Mouse (Mus musculus): ENCODE results near the gene Atp6v0e2. TPM values are rescaled to one million over a fixed set of nuclear protein-coding genes. Genes with fewer than 3 reads are reported as not detected.
A peak's percentile ranks its signal among the peaks of the same experiment; 100 is the strongest.

Atp6v0e2 gene
- polyA plus RNA-seq, 1 experiment from 2014 or later = 97.0 TPM

DNA sequence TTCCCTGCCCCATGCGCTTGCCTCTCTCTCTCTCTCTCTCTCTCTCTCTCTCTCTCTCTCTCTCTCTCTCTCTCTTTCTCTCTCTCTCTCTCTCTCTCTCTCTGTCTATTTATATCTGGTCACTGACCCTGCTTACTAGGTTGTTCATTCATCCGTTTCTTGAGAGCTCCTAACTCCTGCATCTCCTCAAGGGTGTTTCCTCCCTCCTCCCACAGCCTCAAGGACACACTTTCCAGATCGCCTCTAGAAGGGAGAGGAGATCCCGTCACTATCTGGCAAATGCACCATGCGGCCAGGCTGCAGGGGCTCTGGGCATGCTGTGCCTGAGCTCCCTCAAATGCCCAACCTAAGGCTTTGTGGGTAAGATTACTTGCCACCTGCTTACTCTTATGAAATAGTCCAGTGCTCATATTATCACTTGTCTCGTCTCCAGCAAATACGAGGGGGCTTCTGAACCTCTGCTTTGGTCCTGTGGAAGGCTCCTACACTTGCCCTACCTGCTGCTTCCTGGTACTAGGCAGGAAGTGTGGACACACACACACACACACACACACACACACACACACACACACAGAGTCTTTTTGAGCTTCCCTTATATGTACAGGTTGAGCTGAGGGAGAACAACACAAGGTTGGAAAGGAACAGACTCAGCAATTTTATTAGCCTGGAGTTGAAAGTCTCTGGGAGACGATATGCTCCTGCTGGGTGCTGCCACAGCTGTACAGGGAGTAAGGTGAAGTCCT is 31.8 kb downstream of the Atp6v0e2 start:
- ChIA-PET CTCF (interaction anchor here (1.1 to 1.3 kb wide), 2 partner anchors 11 kb away, joined by 3 to 4 read pairs; no protein-coding TSS in a partner anchor), POLR2A (interaction anchor here (0.9 kb wide), 1 partner anchor 9 kb away, joined by 3 read pairs; no protein-coding TSS in a partner anchor)
- in situ Hi-C loops (cut with MboI; ENCODE audit: low pct_unique_long_range_greater_than_20kb) = no loop called here
- no peaks in the 10 kb centered on the region for H3K27me3 ChIP-seq
- DNase-seq (ENCODE audit: low read depth, low spot score) (no peak), ATAC-seq (no peak)
- no peak for TF ChIP-seq CTCF (IDR thresholded peaks at IDR 0.05)

DNA sequence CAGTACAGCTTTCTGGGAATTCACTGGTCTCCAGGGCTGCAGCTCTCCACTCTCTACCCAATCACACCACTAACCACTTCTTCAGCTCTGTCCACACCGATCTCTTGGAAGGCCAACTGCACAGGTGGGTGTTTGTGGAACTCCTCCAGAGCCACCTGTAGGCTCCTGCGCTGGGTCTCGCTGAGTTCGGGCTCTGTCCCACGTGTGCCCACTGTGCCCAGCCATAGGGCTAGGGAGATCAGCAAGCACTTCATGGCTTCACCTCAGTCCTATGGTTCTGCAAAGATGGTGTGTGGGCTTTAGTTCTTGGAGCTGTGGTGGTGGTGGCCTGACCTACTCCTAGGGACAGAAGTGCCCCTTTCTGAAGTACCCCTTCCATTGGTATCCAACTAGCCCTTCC is 34.6 kb downstream of the Atp6v0e2 start:
- ATAC-seq = no peak
- in situ Hi-C loops (cut with MboI; ENCODE audit: low pct_unique_long_range_greater_than_20kb) = loop anchor here (10.0 kb wide), 1 partner anchor 193 kb away; no protein-coding TSS in a partner anchor

DNA sequence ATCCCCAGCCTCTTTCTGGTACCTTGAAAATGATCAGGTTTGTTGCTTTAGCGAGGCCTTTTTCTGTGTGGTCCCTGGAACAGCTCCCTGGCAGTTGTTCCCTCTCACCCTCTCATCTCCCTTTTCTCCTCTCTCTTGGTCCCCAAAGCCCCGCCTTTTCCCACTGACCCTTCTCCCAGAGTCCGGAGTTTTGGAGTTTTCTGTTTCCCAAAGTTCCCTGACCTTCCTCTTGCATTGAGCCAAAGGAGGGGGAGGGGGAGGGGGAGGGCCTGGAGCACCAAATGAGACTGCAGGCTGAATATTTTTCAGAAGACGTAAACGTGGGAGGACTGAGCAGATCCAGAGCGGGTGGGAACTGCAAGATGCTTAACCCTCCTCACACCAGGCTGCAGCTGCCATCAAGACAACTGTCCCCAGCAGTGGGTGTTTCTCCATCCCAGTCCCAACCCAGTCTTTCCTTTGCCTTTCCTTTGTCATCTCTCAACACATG is 35.2 kb downstream of the Atp6v0e2 start, which contains the start of gene Rarres2:
Rarres2 (minus strand) TSS at position 218 of the 490 bp plus-strand sequence.
- POLR2A ChIA-PET = no interaction called here
- no peak for DNase-seq (ENCODE audit: low read depth, low spot score)
- no peak for ATAC-seq
- no peaks in the 10 kb centered on the region for H3K27me3 ChIP-seq
- no peak for TF ChIP-seq CTCF (IDR thresholded peaks at IDR 0.05)
- in situ Hi-C loops (cut with MboI; ENCODE audit: low pct_unique_long_range_greater_than_20kb) = loop anchor here (10.0 kb wide), 1 partner anchor 192 kb away; no protein-coding TSS in a partner anchor
- CTCF ChIA-PET = no interaction called here

More for the DNA sequence above, 34.6 kb downstream of the Atp6v0e2 start:
- no peaks in the 10 kb centered on the region for H3K27me3 ChIP-seq
- TF ChIP-seq CTCF (IDR thresholded peaks at IDR 0.05) = no peak
- POLR2A ChIA-PET = no interaction called here
- CTCF ChIA-PET = no interaction called here
- DNase-seq (ENCODE audit: low read depth, low spot score) = no peak

DNA sequence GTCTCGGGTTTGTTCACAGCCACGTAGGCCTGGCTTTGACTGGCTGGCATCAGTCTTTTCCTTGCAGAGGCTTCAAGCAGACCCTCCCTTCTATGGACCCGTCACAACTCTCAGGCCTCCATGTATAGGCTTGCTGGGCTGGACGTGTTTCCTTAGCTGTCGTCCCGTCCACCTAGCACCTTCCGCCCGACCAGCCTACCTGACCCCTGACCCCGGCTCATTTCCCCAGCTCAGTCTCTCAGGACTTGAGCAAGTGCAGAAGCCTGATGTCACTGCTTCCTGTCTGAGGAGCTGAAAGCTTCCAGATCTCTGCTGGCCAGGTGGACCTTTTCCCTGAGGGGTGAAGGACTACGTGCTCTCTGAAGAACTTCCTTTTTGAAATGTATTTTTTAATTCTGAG is 35.9 kb downstream of the Atp6v0e2 start:
- H3K27me3 ChIP-seq = no peaks in the 10 kb centered on the region
- TF ChIP-seq CTCF (IDR thresholded peaks at IDR 0.05) = no peak
- POLR2A ChIA-PET = no interaction called here
- DNase-seq (ENCODE audit: low read depth, low spot score) = no peak
- ATAC-seq = no peak
- CTCF ChIA-PET = interaction anchor here (0.8 to 1.5 kb wide), 2 partner anchors 9 to 16 kb away, joined by 3 read pairs; no protein-coding TSS in a partner anchor
- in situ Hi-C loops (cut with MboI; ENCODE audit: low pct_unique_long_range_greater_than_20kb) = loop anchor here (10.0 kb wide), 1 partner anchor 192 kb away; no protein-coding TSS in a partner anchor

DNA sequence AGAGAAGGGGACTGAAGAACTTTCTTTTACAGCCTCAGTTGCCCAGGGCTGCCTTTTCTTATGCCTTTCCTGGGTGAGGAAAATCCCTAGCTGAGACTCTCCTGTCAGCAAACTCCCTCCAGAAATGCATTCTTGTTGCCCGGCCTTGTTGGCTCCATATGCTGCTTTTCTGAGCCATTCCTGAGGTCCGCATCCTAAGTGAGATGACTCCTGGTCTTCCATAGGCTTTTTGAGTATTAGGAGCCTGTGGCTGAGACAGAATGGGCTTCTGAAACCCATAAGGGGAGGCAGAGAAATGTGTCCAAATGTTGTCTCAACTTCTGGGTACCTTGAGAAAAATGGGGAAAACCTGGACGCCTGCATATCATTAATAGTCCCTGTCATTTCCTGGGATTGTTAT is 36.6 kb downstream of the Atp6v0e2 start:
- TF ChIP-seq CTCF (IDR thresholded peaks at IDR 0.05) = no peak
- in situ Hi-C loops (cut with MboI; ENCODE audit: low pct_unique_long_range_greater_than_20kb) = loop anchor here (10.0 kb wide), 1 partner anchor 191 kb away; no protein-coding TSS in a partner anchor

DNA sequence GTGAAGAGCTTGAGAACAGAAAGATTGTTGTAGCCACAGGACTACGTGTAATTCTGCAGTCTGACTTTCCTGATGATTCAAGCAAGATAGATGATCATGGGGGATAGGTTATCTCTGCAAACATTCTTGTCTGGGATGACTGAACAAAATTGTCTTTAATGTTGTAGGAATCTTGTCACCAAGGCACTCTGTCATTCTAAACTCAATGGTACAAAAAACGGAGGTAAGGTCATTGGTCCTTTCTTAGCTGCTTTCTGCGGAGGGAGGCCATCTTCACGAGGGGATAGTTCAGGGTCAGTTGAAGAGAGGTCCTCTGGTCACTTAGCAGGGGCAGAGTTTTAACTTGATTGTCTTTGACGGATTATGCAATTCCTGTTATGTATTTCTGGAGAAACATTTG is 41.3 kb downstream of the Atp6v0e2 start:
- no peak for ATAC-seq
- ChIA-PET CTCF (interaction anchor here (1.3 to 1.5 kb wide), 2 partner anchors 9 to 17 kb away, joined by 3 read pairs; no protein-coding TSS in a partner anchor), POLR2A (interaction anchor here (0.8 to 1.2 kb wide), 3 partner anchors 9 to 23 kb away, joined by 3 to 5 read pairs (median 3); no protein-coding TSS in a partner anchor)
- in situ Hi-C loops (cut with MboI; ENCODE audit: low pct_unique_long_range_greater_than_20kb) = loop anchor here (10.0 kb wide), 1 partner anchor 186 kb away; no protein-coding TSS in a partner anchor
- no peaks in the 10 kb centered on the region for H3K27me3 ChIP-seq
- TF ChIP-seq CTCF (IDR thresholded peaks at IDR 0.05) = no peak
- no peak for DNase-seq (ENCODE audit: low read depth, low spot score)

More for the DNA sequence above, 36.6 kb downstream of the Atp6v0e2 start:
- CTCF ChIA-PET = interaction anchor here (0.8 to 1.5 kb wide), 2 partner anchors 9 to 16 kb away, joined by 3 read pairs; no protein-coding TSS in a partner anchor
- DNase-seq (ENCODE audit: low read depth, low spot score) = no peak
- ATAC-seq = no peak
- H3K27me3 ChIP-seq = no peaks in the 10 kb centered on the region
- POLR2A ChIA-PET = no interaction called here

DNA sequence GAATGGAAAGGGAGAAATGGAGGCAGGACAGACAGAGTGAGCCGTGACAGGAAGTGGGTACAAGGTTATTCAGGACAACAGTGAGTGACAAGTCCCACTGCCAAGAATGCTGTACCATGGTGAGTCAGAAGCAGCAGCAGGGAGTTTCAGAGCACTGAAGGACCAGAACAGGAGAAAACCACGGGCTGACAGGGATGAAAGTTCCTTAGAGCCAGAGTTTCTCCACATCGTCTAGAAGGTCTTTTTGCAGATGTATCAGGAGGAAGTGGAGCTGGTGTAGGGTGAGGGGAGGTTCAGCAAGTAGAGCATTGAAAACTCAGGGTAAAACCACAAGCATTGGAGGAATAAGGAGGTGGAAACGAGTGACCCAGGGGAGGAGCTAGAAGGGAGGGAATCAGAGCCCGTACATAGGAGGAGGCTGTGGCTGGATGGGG is 41.8 kb downstream of the Atp6v0e2 start:
- no peaks in the 10 kb centered on the region for H3K27me3 ChIP-seq
- DNase-seq (ENCODE audit: low read depth, low spot score) (no peak), ATAC-seq (peak; percentile 47)
- ChIA-PET CTCF (interaction anchor here (1.1 to 1.7 kb wide), 5 partner anchors 9 to 66 kb away, joined by 3 to 6 read pairs (median 3); partner anchors contain the start of genes Gm44965 and Repin1), POLR2A (interaction anchor here (0.5 to 1.0 kb wide), 3 partner anchors 12 to 34 kb away, joined by 3 to 11 read pairs (median 4); no protein-coding TSS in a partner anchor)
- TF ChIP-seq CTCF (IDR thresholded peaks at IDR 0.05) = no peak
- in situ Hi-C loops (cut with MboI; ENCODE audit: low pct_unique_long_range_greater_than_20kb) = loop anchor here (10.0 kb wide), 1 partner anchor 186 kb away; no protein-coding TSS in a partner anchor

DNA sequence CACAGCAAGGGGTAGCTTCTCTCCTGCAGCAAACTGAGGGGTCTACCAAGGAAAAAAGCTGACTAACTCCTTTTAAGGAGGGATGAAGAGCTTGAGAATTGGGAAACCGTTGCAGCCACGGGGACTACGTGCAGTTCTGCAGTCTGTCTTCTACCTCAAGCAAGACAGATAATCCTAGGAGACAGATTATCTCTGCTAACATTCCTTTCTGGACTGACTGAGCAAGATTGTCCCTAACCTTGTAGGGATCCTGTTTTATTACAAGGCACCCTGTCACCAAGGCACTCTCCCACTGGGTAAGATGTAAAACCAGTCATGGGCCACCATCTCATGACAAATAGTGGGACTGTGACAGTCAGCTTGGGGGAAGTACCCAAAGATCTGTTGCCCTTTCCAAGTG is 43.8 kb downstream of the Atp6v0e2 start:
- ATAC-seq = no peak

DNA sequence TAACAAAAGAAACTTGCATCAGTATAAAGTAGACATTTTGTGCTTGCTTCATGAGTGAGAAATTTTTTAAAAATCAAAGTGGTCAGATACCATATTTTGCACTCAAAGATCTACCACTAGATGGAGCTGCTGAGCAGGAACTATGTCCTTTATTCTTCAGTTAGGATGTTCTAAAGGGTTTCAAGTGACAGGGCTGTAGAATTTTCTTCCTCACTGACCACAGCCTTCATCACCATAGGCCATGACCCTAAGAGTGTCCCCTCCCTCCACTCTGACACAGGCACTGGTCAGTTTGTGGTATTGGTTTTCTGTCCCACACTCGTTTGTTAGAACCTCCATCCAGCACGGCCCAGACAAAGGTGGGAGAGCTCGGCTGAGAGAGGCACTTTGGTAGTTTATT is 44.6 kb downstream of the Atp6v0e2 start:
- in situ Hi-C loops (cut with MboI; ENCODE audit: low pct_unique_long_range_greater_than_20kb) = loop anchor here (5.0 kb wide), 1 partner anchor 60 kb away; no protein-coding TSS in a partner anchor
- no peak for ATAC-seq
- ChIA-PET CTCF (interaction anchor here (0.8 to 3.1 kb wide), 14 partner anchors 8 to 201 kb away, joined by 3 to 20 read pairs (median 4); partner anchors contain the start of genes Gimap8, Gm44965 and Repin1), POLR2A (interaction anchor here (0.8 to 1.0 kb wide), 2 partner anchors 12 to 43 kb away, joined by 3 to 4 read pairs; partner anchors contain the start of genes Gm44965 and Repin1)
- DNase-seq (ENCODE audit: low read depth, low spot score) = no peak
- no peaks in the 10 kb centered on the region for H3K27me3 ChIP-seq
- TF ChIP-seq CTCF (IDR thresholded peaks at IDR 0.05) = peak; percentile 64

More for the DNA sequence above, 43.8 kb downstream of the Atp6v0e2 start:
- DNase-seq (ENCODE audit: low read depth, low spot score) = no peak
- TF ChIP-seq CTCF (IDR thresholded peaks at IDR 0.05) = no peak
- in situ Hi-C loops (cut with MboI; ENCODE audit: low pct_unique_long_range_greater_than_20kb) = loop anchor here (5.0 kb wide), 1 partner anchor 61 kb away; no protein-coding TSS in a partner anchor
- H3K27me3 ChIP-seq = no peaks in the 10 kb centered on the region
- POLR2A ChIA-PET = interaction anchor here (1.0 kb wide), 1 partner anchor 12 kb away, joined by 3 read pairs; the partner anchor contains the start of genes Gm44965 and Repin1
- CTCF ChIA-PET = interaction anchor here (0.9 to 3.1 kb wide), 8 partner anchors 10 to 190 kb away, joined by 3 to 20 read pairs (median 5); partner anchors contain the start of genes Gimap3, Gimap8, Gm44965 and Repin1

DNA sequence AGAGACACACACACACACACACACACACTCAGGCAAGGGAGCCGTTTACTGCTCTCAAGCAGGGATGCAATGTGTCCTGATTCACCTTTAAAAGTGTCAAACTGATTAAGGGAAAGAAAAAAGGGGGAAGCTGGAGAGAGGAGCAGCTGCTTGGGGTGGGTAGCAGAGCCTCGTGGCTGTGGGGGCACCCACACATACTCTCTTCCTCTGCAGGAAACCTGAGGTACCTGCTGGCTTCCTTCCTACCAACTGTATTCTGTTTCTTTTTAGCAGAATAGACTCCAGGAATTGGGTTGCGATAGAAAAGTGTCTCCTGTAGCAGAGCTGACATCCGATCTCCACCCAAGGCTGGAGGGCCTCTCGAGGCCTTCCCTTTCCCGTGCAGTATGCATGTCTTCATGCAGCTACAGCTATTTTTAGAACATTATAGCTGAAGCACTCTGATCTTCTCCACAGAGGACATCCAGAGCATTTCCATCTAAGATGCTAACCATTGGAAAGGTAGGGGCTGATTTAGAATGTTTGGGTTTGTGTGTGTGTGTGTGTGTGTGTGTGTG is 51.9 kb downstream of the Atp6v0e2 start, which contains the start of gene Gm45021:
Gm45021 (plus strand) TSS at position 417 of the 557 bp plus-strand sequence.
- DNase-seq (ENCODE audit: low read depth, low spot score) (no peak), ATAC-seq (no peak)
- CTCF ChIA-PET = interaction anchor here (1.7 kb wide), 1 partner anchor 369 kb away, joined by 3 read pairs; no protein-coding TSS in a partner anchor
- POLR2A ChIA-PET = no interaction called here
- no peak for TF ChIP-seq CTCF (IDR thresholded peaks at IDR 0.05)
- H3K27me3 ChIP-seq = no peaks in the 10 kb centered on the region
- in situ Hi-C loops (cut with MboI; ENCODE audit: low pct_unique_long_range_greater_than_20kb) = no loop called here

Other genes starting within 250 kb of the Atp6v0e2 start
- 36.0 TPM for gene Krba1, start 142.0 kb upstream of the Atp6v0e2 start, polyA plus RNA-seq (2021)
- gene Zfp467, start 91.8 kb upstream of the Atp6v0e2 start, polyA plus RNA-seq (2021) = 30.7 TPM
- 0.05 TPM for gene Sspo, start 89.4 kb upstream of the Atp6v0e2 start, polyA plus RNA-seq (2021)
- 21.5 TPM for gene Lrrc61, start 17.2 kb downstream of the Atp6v0e2 start, polyA plus RNA-seq (2021)
- 0.22 TPM for gene Rarres2, start 35.2 kb downstream of the Atp6v0e2 start, polyA plus RNA-seq (2021)
- gene Gm45021, start 52.0 kb downstream of the Atp6v0e2 start, polyA plus RNA-seq (2021) = not detected
- 44.2 TPM for gene Repin1, start 56.3 kb downstream of the Atp6v0e2 start, polyA plus RNA-seq (2021)
- gene Gm44965, start 56.3 kb downstream of the Atp6v0e2 start, polyA plus RNA-seq (2021) = 0.62 TPM
- gene Zfp775, start 64.4 kb downstream of the Atp6v0e2 start, polyA plus RNA-seq (2021) = 8.7 TPM
- 25.6 TPM for gene AI854703, start 89.1 kb downstream of the Atp6v0e2 start, polyA plus RNA-seq (2021)
- 7.3 TPM for gene Gimap8, start 109.6 kb downstream of the Atp6v0e2 start, polyA plus RNA-seq (2021)
- 20.6 TPM for gene Gimap9, start 138.5 kb downstream of the Atp6v0e2 start, polyA plus RNA-seq (2021)
- gene Gimap4, start 146.9 kb downstream of the Atp6v0e2 start, polyA plus RNA-seq (2021) = 0.73 TPM
- not detected for gene Gimap6, start 170.6 kb downstream of the Atp6v0e2 start, polyA plus RNA-seq (2021)
- not detected for gene Gm28053, start 181.0 kb downstream of the Atp6v0e2 start, polyA plus RNA-seq (2021)
- gene Gimap7, start 181.0 kb downstream of the Atp6v0e2 start, polyA plus RNA-seq (2021) = not detected
- gene Gimap1, start 201.4 kb downstream of the Atp6v0e2 start, polyA plus RNA-seq (2021) = 0.04 TPM
- gene Gimap5, start 208.6 kb downstream of the Atp6v0e2 start, polyA plus RNA-seq (2021) = not detected
- not detected for gene Gimap3, start 233.2 kb downstream of the Atp6v0e2 start, polyA plus RNA-seq (2021)

All from Patski (cell line).